Mouse (Mus musculus) intestine, embryonic 15.5 days (tissue): Measurements from ENCODE around the gene 1810062G17Rik. TPM values are rescaled to one million over a fixed set of nuclear protein-coding genes. Genes with fewer than 3 reads are reported as not detected.

Experiments
- ATAC-seq: fragments of 200-750 bp; cut with Nextera tagmentation; 2 replicates; pipeline ENCODE4 v1.8.0; 2017; ENCODE audit warnings: moderate TSS enrichment, moderate library complexity
- H3K27ac ChIP-seq: fragments of 300-500 bp; sonication (generic); 2 replicates; pipeline ENCODE4 v1.5.1; 2015; ENCODE audit warnings: mild to moderate bottlenecking, inconsistent platforms
- H3K27me3 ChIP-seq: fragments of 300-500 bp; sonication (generic); replicated peaks from 2 replicates; pipeline ENCODE4 v1.6.1; 2015; ENCODE audit warnings: inconsistent platforms
- H3K36me3 ChIP-seq: fragments of 300-500 bp; sonication (generic); 2 replicates; pipeline ENCODE4 v1.6.1; 2015; ENCODE audit warnings: inconsistent platforms
- H3K4me1 ChIP-seq: fragments of 300-500 bp; sonication (generic); replicated peaks from 2 replicates; pipeline ENCODE4 v1.6.1; 2015; ENCODE audit warnings: inconsistent platforms
- H3K4me2 ChIP-seq: fragments of 300-500 bp; sonication (generic); replicated peaks from 2 replicates; pipeline ENCODE4 v1.6.1; 2015; ENCODE audit warnings: mild to moderate bottlenecking, inconsistent platforms
- H3K4me3 ChIP-seq: fragments of 300-500 bp; sonication (generic); replicated peaks from 2 replicates; pipeline ENCODE4 v1.5.1; 2015; ENCODE audit warnings: inconsistent platforms
- H3K9ac ChIP-seq: fragments of 300-500 bp; sonication (generic); 2 replicates; pipeline ENCODE4 v1.6.1; 2015; ENCODE audit warnings: inconsistent platforms
- H3K9me3 ChIP-seq: fragments of 300-500 bp; sonication (generic); 2 replicates; pipeline ENCODE4 v1.6.1; 2016; ENCODE audit warnings: inconsistent platforms
- WGBS: fragments of 180-500 bp; shearing (Covaris S2); methylation state at CpG from one replicate; pipeline ENCODE4 v1.1.7; 2015; 5-methylcytosine and 5-hydroxymethylcytosine counted together
- polyA plus RNA-seq: library from polyadenylated mRNA; unstranded; fragments of >200 nt; fragmentation: Nextera tagmentation; extraction: Ambion mirVana; gene quantifications from 2 replicates; pipeline ENCODE4 v1.2.1, GENCODE M21; 2015

1810062G17Rik gene
- polyA plus RNA-seq, 1 experiment from 2014 or later: 1.8 TPM

DNA sequence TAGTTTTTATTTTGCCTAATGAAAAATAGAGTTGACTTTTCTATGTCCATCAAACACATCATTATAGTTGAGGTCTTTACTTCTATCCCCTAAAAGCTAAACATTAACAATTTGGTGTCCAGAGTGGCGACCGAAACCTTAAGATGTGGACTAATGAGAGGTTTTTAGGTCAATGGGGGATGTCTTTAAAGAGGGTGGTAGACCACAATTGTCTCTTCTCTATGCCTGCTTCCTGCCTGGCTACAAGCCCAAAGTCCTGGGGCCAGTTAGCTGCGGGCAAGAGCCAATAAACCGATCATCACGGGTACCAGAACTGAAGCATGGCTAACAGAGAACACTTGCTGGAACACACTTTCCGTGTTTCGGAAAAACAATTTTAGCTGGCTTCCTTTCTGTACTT is 15.0 kb upstream of the 1810062G17Rik start:
- H3K4me2 ChIP-seq: no peak overlapping the region
- H3K9ac ChIP-seq: no peak overlapping the region
- whole genome bisulfite sequencing: 80% methylated on average over 7 of the region's 7 CpGs
- ATAC-seq: no peak
- no peak overlapping the region for H3K4me3 ChIP-seq
- no peaks in the 10 kb centered on the region for H3K4me1 ChIP-seq
- H3K36me3 ChIP-seq: no peaks in the 10 kb centered on the region
- no peaks in the 10 kb centered on the region for H3K9me3 ChIP-seq
- H3K27me3 ChIP-seq: no peaks in the 10 kb centered on the region
- no peak overlapping the region for H3K27ac ChIP-seq

DNA sequence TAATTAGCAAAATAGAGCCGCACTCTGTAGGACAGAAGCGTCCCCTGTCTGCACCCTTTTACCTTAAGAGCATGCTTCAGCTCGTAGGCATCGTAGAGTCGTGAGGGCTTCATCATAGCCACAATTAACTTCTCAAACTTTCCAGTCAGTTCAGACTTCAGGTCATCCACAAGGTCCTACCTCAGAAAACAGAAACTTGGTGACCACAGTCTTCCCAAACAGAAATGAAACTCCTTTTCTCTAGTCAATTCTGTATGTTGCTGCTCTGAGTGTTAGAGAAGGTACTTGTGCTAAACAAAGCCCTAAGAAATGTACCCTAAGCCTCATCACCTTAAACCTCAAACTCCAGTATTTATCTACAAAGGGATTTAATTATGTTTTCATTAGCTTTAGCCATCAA is 13.9 kb upstream of the 1810062G17Rik start:
- Histone ChIP-seq H3K36me3 (no peaks in the 10 kb centered on the region), H3K9ac (no peak overlapping the region), H3K4me2 (no peak overlapping the region), H3K4me3 (no peak overlapping the region), H3K9me3 (no peaks in the 10 kb centered on the region), H3K27me3 (no peaks in the 10 kb centered on the region), H3K27ac (no peak overlapping the region), H3K4me1 (no peaks in the 10 kb centered on the region)
- ATAC-seq: no peak
- 89% methylated on average over 5 of the region's 5 CpGs for WGBS

DNA sequence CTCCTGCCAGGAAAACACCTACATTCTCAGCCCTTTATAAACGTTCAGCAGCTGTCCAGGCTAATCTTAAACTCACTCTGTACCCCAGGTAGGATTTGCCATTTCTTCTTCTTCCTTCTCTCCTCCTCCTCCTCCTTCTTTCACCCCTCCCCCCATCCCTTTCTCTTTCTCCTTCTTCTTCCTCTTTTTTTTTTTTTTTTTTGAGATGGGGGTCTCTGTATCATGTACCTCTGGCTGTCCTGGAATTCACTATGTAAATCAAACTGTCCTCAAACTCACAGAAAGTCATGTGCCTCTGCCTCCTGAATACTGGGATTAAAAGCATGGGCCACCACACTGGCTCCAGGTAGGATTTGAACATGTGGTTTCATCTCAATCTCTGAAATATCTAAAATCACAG is 13.4 kb upstream of the 1810062G17Rik start:
- WGBS: 31% methylated on average over 1 of the region's 1 CpGs
- Histone ChIP-seq H3K4me3 (no peak overlapping the region), H3K4me1 (no peaks in the 10 kb centered on the region), H3K36me3 (no peaks in the 10 kb centered on the region), H3K27ac (no peak overlapping the region), H3K4me2 (no peak overlapping the region), H3K9ac (no peak overlapping the region), H3K9me3 (no peaks in the 10 kb centered on the region), H3K27me3 (no peaks in the 10 kb centered on the region)
- no peak for ATAC-seq

DNA sequence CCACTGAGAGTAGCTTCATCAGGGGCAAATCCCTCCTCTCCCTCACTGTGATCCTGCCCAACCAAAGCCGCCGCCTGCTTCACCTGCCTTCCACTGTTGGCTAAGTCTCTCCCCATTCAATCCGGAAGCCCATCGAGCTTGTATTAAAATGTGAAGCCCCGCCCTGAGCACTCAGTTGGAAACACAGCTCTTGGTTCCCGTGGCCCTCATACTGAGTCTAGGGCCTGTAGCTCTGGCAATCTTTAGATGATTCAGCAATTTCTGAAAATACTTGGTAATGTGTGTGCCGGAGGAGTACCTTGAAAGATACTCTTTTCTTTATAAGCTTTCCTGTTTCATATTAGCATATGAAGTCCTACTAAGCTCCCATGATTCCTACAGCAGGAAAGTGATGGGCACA is 10.2 kb upstream of the 1810062G17Rik start:
- no peaks in the 10 kb centered on the region for H3K36me3 ChIP-seq
- H3K9me3 ChIP-seq: no peaks in the 10 kb centered on the region
- 56% methylated on average over 7 of the region's 7 CpGs for whole genome bisulfite sequencing
- no peaks in the 10 kb centered on the region for H3K27me3 ChIP-seq
- no peak overlapping the region for H3K4me2 ChIP-seq
- H3K4me1 ChIP-seq: no peaks in the 10 kb centered on the region
- no peak overlapping the region for H3K4me3 ChIP-seq
- H3K27ac ChIP-seq: no peak overlapping the region
- no peak overlapping the region for H3K9ac ChIP-seq
- no peak for ATAC-seq

DNA sequence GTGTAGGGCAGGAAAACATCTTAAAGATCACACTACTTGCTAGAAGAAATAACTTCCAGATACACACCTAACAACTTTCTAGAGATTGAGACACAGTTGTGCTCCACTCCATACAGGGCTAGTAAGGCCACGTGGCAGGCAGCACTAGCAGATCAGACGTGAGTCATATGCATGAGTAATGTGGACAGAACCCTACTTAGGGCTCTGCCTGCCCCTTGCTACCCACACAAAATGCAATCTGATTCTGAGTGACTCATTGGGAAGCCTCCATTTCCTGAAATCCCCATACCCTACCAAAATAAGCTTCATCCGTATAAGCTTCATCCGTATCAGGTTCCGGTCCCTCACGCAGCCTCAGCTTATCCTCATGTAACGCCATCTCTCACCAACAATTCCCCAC is 8.1 kb upstream of the 1810062G17Rik start:
- Histone ChIP-seq H3K4me2 (no peak overlapping the region), H3K9me3 (no peaks in the 10 kb centered on the region), H3K36me3 (no peaks in the 10 kb centered on the region), H3K27ac (no peak overlapping the region), H3K27me3 (no peaks in the 10 kb centered on the region), H3K9ac (no peak overlapping the region), H3K4me1 (no peaks in the 10 kb centered on the region), H3K4me3 (no peak overlapping the region)
- ATAC-seq: peak; percentile 58; the same call in 1 of the 2 replicates
- WGBS: 83% methylated on average over 7 of the region's 7 CpGs

DNA sequence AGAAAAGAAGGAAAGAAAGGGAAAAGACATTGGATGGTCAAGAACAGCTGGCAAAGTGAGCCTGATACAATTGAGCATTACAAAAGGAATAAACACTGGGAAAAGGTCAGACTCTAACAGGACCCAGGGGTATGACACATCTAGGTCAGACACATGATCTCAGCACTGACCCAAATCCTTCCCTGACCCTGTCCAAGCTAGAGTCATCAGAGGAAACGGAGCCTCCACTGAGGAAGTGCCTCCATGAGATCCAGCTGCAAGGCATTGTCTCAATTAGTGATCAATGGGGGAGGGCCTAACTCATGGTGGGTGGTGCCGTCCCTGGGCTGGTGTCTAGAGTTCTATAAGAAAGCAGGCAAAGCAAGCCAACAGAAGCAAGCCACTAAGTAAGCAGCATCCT is 6.9 kb upstream of the 1810062G17Rik start:
- ATAC-seq: no peak
- no peaks in the 10 kb centered on the region for H3K36me3 ChIP-seq
- no peak overlapping the region for H3K27ac ChIP-seq
- no peak overlapping the region for H3K4me2 ChIP-seq
- no peaks in the 10 kb centered on the region for H3K27me3 ChIP-seq
- no peaks in the 10 kb centered on the region for H3K4me1 ChIP-seq
- H3K4me3 ChIP-seq: no peak overlapping the region
- no peaks in the 10 kb centered on the region for H3K9me3 ChIP-seq
- no peak overlapping the region for H3K9ac ChIP-seq
- 62% methylated on average over 2 of the region's 2 CpGs for WGBS

DNA sequence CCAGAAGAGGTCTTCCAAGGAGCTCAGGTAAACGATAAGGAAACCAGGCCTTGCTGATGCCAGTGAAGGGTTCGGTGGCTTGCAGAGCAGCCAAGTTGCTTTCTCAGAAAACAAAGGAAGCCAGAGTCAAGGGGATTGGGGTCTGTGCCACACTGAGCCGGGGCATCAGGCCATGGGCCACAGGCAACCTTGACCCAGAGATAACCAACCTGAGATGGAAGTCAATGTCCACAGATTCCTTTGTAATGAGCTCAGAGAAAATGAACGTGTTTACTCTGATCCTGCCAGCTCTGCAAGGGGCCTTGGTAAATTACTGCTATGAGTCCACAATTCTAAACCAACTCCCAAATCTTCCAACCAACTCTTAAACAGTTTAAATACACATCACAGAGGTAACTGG is 3.9 kb upstream of the 1810062G17Rik start:
- no peaks in the 10 kb centered on the region for H3K9me3 ChIP-seq
- 56% methylated on average over 4 of the region's 4 CpGs for WGBS
- no peak overlapping the region for H3K4me3 ChIP-seq
- H3K4me1 ChIP-seq: no peaks in the 10 kb centered on the region
- no peaks in the 10 kb centered on the region for H3K27me3 ChIP-seq
- H3K27ac ChIP-seq: no peak overlapping the region
- H3K4me2 ChIP-seq: no peak overlapping the region
- H3K9ac ChIP-seq: no peak overlapping the region
- H3K36me3 ChIP-seq: no peaks in the 10 kb centered on the region
- no peak for ATAC-seq

DNA sequence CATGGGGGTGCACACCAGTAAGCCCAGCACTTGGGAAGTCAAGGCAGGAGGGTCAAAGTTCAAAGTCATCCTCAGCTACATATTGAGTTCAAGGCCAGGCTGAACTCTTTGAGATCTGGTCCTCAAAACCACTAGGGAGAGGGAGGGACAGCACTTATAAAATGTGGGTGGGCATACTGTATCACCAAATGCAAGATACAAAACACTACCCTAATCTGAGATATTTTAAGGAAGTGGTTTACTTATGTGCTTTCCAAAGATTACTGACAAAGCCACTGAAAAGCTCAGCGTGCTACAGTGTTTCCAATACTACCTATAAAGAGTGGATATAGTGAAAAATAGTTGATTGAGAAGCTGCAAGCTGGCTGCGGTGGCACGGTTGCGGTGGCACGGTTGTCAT is 2.5 kb upstream of the 1810062G17Rik start:
- WGBS: 94% methylated on average over 5 of the region's 5 CpGs
- Histone ChIP-seq H3K4me3 (no peak overlapping the region), H3K4me1 (no peaks in the 10 kb centered on the region), H3K27ac (no peak overlapping the region), H3K4me2 (no peak overlapping the region), H3K27me3 (no peaks in the 10 kb centered on the region), H3K9me3 (no peaks in the 10 kb centered on the region), H3K36me3 (no peaks in the 10 kb centered on the region), H3K9ac (no peak overlapping the region)
- no peak for ATAC-seq

DNA sequence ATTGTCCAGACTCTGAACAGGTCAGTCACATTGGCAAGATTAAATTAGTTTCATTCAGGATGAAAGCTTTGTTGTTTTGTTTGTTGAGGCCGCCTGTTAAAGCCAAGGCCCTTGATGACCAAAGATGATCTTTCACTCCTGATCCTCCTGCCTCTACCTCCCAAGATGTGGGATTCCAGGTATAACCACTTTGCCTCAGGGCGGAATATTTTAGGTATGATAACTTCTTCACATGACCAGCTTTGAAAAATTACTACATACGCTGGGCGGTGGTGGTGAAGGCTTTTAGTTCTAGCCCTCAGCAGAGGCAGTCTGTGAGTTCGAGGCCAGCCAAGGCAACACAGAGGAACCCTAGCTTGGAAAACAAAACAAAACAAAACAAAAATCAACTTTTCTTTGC is 1.3 kb upstream of the 1810062G17Rik start:
- Histone ChIP-seq H3K4me2 (peak overlapping the region; percentile 84), H3K36me3 (no peaks in the 10 kb centered on the region), H3K4me3 (peak overlapping the region; percentile 75; the same call in 1 of the 2 replicates), H3K4me1 (no peaks in the 10 kb centered on the region), H3K9me3 (no peaks in the 10 kb centered on the region), H3K27ac (no peak overlapping the region), H3K27me3 (no peaks in the 10 kb centered on the region), H3K9ac (no peak overlapping the region)
- no peak for ATAC-seq
- WGBS: 82% methylated on average over 5 of the region's 5 CpGs

DNA sequence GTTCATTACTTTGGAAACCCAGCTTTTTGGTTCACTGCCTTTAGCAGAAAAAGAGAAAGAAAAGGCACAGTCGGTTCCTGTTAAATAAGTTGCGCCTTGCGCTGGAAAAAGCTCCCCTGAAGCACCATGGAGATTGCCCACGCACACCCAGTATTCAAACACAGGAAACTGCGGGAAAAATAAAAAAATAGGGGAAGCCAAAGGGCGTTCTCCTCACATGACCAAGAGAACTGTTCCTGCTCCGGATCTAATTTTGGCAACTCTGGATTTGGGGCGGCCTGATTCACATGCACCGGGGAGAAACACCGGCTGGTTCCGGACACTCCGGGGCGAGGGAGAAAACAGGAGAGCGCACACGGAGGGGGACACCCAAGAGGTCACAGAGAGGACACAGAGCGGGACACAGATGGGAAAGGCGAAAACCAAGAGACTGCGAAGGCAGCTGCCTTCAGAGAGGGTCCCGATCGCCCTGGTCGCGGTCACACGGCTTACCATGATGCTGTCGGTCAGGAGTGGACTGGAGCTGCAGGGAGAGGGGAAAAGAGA is 726 bp upstream of the 1810062G17Rik start:
- no peak for ATAC-seq
- peak overlapping the region; percentile 75 for H3K4me3 ChIP-seq
- peak overlapping the region; percentile 66 for H3K9ac ChIP-seq
- WGBS: 1% methylated on average over 24 of the region's 24 CpGs
- no peaks in the 10 kb centered on the region for H3K36me3 ChIP-seq
- H3K4me1 ChIP-seq: no peaks in the 10 kb centered on the region
- peak overlapping the region; percentile 84 for H3K4me2 ChIP-seq
- H3K27me3 ChIP-seq: no peaks in the 10 kb centered on the region
- H3K9me3 ChIP-seq: no peaks in the 10 kb centered on the region
- peak overlapping the region; percentile 90 for H3K27ac ChIP-seq

DNA sequence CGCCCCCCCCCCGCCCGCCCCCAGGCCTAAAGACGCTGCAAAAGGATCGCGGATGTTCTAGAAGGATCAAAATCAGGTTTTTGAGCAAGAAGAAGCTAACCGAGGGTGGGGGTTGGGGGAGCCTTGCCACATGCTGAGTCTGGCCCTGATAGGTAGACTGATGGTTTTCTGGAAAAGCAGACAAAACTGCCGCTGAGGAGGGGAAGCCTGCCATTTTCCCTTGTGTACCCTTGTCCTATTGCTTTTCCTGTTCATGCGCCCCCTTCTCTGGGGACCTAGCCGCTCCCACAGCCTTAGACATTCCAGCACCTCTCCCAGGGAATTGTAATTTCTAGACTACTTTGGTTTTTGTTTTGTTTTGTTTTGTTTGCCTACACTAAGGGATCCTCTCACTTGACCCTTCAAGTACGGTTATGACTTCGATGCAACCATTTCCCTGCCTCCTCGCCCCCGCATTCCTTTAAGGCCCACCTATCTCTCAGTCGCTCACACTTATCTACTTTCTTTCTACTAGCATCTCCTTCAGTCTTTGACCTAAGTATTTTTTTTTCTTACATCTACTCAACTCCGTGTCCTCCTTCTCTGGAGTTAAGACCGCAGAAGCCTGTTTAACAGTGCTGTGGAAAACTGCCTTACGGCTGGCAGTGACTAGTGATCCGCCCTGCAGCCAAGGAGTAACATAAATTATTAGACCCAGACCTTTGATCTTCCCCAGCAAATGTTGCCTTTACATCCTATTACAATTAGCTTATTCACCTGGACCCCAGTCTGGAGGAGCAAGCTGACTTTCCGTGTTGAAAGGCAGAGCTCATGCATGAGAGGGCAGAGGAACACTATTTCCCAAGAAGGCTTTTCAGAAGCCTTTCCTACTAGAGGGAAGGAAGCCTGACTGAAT is 771 bp downstream of the 1810062G17Rik start:
- H3K4me1 ChIP-seq: peaks cover under 1% of the 10 kb centered on the region; the same call in 1 of the 2 replicates
- peak overlapping the region; percentile 90 for H3K27ac ChIP-seq
- WGBS: 32% methylated on average over 20 of the region's 20 CpGs
- peak overlapping the region; percentile 75 for H3K4me3 ChIP-seq
- H3K9me3 ChIP-seq: no peaks in the 10 kb centered on the region
- H3K4me2 ChIP-seq: peak overlapping the region; percentile 84
- H3K36me3 ChIP-seq: no peaks in the 10 kb centered on the region
- ATAC-seq: peak; percentile 13; the same call in 1 of the 2 replicates
- no peaks in the 10 kb centered on the region for H3K27me3 ChIP-seq
- peak overlapping the region; percentile 66 for H3K9ac ChIP-seq

DNA sequence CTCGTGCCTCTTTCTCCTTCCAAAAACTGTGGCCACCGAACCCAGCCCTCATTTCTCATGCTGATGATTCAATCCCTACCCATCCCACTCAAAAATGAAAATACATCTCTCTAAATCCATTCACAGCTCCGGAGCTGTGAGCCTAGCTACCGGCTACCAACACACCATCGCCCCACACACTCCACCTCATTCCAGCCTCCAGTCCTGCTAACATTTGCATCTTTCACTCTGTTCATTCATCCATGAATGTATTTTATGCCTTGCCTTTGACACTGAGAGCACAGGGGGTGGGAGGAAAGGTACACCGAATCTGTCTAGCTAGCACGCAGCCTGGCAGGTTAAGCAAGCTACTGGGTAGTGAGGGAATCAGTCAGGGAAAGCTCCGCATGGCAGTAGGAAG is 3.0 kb downstream of the 1810062G17Rik start:
- no peak overlapping the region for H3K27ac ChIP-seq
- peaks cover 14% of the 10 kb centered on the region for H3K4me1 ChIP-seq
- no peaks in the 10 kb centered on the region for H3K27me3 ChIP-seq
- no peak overlapping the region for H3K4me2 ChIP-seq
- no peaks in the 10 kb centered on the region for H3K36me3 ChIP-seq
- H3K9ac ChIP-seq: no peak overlapping the region
- H3K4me3 ChIP-seq: no peak overlapping the region
- WGBS: 90% methylated on average over 8 of the region's 8 CpGs
- H3K9me3 ChIP-seq: no peaks in the 10 kb centered on the region
- no peak for ATAC-seq

DNA sequence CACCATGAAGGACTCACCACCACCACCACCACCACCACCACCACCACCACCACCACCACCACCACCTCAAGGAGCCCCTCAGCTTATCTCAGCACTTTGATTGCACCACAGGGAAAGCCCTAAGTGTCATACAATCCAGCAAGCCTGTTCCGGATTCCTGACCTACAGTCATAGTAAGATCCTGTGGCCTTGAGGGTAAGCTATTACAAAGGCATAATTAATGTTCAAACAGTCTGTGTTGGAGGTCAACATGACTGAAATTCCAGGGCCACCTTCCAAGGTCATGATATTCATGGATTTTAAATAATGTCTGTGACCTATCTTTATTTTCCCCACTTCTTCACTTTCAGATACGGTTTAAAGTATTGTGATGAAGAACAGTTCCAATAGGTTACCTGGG is 4.7 kb downstream of the 1810062G17Rik start:
- 78% methylated on average over 2 of the region's 2 CpGs for WGBS
- peaks cover 14% of the 10 kb centered on the region for H3K4me1 ChIP-seq
- no peaks in the 10 kb centered on the region for H3K27me3 ChIP-seq
- no peak overlapping the region for H3K4me2 ChIP-seq
- no peaks in the 10 kb centered on the region for H3K36me3 ChIP-seq
- no peak overlapping the region for H3K4me3 ChIP-seq
- no peak for ATAC-seq
- no peaks in the 10 kb centered on the region for H3K9me3 ChIP-seq
- no peak overlapping the region for H3K27ac ChIP-seq
- H3K9ac ChIP-seq: no peak overlapping the region
